Mouse (Mus musculus): ENCODE measurements at regions not wholly inside any gene's neighbourhood (a gene's known extent, or its start where the extent isn't known, plus 50 kb on each side); places are given as distances from the start of the nearest gene placed in this dataset.
A peak's percentile ranks its signal among the peaks of the same experiment; 100 is the strongest.

DNA sequence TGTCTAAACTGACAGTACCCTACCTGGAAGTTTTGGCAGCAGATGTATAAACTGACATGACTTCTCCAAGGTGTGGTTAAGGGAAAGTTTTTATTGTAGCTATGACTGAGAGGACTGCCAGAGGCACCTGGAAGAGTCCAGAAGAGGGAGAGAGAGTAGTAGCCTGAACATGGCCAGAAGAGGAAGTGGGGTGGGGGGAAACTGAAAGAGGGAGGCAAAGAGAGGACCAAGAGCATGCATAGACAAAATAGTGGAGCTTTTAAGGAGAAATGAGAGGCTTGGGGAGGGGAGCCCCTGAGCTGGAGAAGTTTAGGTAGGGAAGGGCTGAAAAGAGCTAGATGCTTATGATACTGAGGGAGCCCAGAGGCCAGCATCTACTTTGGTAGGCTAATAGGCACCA is 255.2 kb upstream of the Id2 start:
- DNase-seq (ENCODE audit: low spot score in 2 of 2): no peak

DNA sequence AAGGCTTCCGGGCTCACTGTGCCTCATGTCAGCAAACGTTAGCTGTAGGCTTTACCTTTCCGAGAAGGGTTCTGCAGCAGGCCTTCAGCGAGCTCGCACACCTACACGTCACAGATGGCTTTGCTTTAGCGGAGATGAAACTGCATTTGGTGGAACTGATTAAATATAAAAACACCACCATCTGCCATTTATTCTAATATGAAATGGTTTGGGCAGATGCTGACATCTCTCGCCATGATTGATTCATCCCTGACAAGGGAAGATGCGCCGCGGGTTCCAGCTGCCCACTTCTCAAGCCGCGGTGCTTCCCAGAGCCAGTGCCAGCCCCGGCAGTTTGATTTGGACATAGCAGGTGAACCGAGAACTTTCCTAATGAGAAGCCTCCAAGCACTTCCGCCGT is 247.4 kb upstream of the Id2 start:
- DNase-seq (ENCODE audit: low spot score in 2 of 2): no peak

DNA sequence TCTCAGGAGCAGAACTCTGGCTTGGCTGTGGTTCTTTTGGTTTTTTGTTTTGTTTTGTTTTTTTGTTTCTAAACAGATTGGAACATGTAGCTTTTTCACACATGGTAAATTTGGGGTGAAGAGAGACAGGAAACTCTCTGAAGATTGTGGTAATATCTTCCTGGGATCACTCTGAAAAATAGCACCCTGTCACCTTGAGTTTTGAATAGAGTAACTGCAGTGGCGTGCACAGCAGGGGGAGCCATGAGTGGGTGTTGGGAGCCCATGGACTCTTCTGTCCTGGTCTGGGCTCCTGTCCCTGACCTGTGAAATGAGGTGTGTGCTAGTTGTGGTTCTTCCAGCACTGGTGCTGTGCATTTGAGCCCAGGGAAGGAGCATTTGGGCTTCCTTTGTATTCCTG is 241.8 kb upstream of the Id2 start:
- DNase-seq (ENCODE audit: low spot score in 2 of 2): peak in 1 of 2 experiments; percentile 3

- DNase-seq (ENCODE audit: low spot score in 2 of 2): no peak
Measured at GRCm38 (mm10) chr12:25335930-25336329, 239.0 kb upstream of the Id2 start.

DNA sequence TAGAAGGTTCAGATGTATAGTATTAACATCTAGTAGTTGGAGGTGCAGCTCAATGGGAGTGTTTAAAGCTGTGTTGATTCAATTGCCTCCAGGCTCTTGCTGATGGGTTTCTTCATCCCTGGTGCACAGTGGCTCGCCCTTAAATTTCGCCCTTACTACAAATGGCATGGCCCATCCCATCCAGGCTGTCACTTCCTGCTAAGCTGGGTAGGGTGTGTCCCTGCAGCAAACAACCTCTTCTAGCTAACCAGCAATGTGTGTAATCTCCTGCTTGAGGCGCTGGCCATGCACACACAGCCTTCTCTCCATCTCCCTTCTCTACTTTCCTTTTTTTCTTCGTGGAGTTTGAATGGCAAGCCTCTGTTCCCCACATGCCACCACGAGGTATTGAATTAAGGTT is 238.1 kb upstream of the Id2 start:
- DNase-seq (ENCODE audit: low spot score in 2 of 2): no peak

GRCm38 (mm10) chr12:25332384-25333035 is 235.6 kb upstream of the Id2 start:
- no peak for DNase-seq (ENCODE audit: low spot score in 2 of 2)

- DNase-seq (ENCODE audit: low spot score in 2 of 2): peak; percentile 30 to 42
Measured at GRCm38 (mm10) chr12:25330004-25330708, 233.2 kb upstream of the Id2 start.

DNA sequence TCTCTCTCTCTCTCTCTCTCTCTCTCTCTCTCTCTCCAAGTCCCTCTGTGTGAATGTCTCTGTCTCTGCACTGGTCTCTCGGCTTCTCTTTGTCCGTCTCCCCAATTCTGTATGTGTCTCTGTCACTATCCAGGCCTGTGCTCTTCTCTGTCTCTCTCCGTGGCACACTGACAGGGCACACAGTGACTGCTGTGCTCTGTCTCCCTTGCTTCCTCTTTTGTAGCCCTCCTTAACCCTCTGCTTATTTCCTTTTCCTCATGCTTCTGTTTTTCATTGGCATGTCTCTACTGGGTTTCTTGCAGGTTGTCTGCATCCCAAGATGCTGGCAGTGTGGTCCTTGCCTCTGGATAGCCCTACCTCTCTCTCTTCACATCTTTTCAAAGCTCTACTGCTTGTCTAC is 229.0 kb upstream of the Id2 start:
- DNase-seq (ENCODE audit: low spot score in 2 of 2): no peak

GRCm38 (mm10) chr12:25323171-25323570 is 226.2 kb upstream of the Id2 start:
- DNase-seq (ENCODE audit: low spot score in 2 of 2): no peak

- no peak for DNase-seq (ENCODE audit: low spot score in 2 of 2)
Measured at GRCm38 (mm10) chr12:25320262-25320767, 223.4 kb upstream of the Id2 start.

- DNase-seq (ENCODE audit: low spot score in 2 of 2): peak; percentile 45 to 63
Measured at GRCm38 (mm10) chr12:25319846-25320245, 222.9 kb upstream of the Id2 start.

DNA sequence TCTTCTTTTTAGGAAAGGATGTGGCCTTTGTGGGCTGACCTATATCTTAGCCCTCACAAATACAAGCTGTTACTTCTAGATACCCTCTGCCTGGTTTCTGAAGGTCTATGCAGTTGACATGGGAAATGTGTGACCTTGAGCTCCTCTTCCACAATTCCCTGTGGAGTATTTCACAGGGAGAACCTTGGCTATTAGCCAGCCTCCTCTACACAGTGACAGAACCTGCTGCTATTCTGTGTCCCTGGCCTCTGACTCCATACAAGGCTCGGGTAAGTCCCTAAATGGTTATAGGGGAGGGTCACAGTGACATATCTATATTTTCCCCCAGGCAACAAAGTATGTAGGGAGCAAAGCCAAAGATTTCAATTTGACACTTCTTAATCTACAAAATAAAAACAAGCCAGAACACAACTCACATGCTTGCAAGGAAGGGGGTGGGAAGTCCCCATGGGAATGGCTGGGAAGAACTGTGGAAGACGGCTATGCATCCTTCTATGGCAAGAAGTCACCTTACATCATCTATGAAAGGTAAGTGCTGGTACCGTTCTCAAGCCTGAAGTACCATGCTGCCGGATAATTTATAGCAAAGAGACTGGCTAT is 221.2 kb upstream of the Id2 start:
- no peak for DNase-seq (ENCODE audit: low spot score in 2 of 2)

DNA sequence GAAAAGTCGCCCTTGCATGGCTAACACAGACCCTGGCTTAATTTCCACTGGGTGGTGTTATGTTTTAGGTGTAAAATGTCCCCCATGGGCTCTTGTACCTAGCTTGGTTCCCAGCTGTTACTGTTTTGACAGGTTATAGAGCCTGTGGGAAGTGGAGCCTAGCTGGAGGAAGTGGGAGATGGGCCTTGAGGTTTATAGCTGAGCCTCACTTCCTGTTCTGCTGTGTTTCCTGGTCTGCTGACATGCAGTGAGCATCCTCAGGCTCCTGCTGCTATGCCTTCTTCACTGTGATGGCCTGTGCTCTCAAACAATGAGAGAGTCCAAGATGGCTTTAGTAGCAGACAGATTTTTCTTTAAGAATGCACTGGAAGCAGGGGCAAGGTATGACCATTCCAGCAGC is 219.0 kb upstream of the Id2 start:
- DNase-seq (ENCODE audit: low spot score in 2 of 2): peak; percentile 44 to 54

DNA sequence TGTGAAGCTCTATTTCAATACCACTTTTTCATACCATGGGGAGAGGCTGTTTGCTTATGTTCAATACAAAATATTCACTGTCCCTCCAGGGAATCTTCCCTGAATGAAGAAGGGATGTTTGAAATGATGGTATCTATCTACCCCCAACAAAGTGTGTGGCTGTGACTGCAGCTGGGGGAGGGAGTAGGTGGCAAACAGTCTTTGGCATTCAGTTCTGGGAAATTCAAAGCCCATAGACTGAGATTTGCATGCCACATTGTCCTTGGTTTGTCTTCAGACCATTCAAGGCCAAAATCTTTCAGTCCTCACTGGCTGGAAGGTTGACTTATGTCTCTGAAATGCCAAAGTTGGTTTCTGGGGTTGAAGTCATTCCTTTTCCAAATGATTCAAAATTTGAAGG is 216.3 kb upstream of the Id2 start:
- DNase-seq (ENCODE audit: low spot score in 2 of 2): no peak

DNA sequence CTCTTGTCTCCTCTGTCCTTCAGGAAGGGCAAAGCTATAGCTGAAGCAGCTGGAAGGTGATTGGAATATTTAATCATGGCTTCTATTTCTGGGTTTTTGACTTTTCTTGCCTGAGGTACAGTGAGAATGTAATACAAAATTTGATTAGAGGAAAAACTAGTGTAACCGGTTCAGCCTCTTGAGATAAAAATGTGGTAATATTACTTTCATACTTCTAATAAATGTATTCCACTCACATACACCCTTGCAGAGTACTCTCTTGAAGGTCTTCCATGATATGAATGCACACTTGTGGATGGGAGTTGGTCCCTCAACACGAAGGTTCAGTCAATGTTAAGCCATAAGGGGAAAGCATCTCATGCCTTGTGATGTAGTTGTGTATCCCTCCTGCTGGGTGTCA is 215.4 kb upstream of the Id2 start:
- no peak for DNase-seq (ENCODE audit: low spot score in 2 of 2)

DNA sequence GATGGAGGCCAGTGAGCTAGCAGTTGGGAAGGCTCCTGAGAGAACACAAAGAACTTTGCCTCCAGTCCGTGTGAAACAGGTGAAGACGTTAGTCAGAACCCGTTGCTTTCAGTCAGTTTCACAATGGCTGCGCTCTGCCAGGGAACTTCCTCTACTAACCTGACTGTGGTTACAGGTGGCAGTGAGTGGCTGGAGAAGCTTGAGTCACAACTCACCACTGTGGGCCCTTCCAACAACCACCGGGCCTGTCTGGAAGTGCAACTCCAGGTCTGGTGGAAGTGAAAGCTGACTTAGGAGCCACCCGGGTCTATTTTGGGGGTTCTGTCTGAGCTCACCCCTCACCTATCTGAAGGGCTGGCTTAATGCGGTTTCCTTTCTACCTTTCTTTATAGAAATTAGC is 214.8 kb upstream of the Id2 start:
- peak; percentile 59 for DNase-seq (ENCODE audit: low spot score in 2 of 2)

DNA sequence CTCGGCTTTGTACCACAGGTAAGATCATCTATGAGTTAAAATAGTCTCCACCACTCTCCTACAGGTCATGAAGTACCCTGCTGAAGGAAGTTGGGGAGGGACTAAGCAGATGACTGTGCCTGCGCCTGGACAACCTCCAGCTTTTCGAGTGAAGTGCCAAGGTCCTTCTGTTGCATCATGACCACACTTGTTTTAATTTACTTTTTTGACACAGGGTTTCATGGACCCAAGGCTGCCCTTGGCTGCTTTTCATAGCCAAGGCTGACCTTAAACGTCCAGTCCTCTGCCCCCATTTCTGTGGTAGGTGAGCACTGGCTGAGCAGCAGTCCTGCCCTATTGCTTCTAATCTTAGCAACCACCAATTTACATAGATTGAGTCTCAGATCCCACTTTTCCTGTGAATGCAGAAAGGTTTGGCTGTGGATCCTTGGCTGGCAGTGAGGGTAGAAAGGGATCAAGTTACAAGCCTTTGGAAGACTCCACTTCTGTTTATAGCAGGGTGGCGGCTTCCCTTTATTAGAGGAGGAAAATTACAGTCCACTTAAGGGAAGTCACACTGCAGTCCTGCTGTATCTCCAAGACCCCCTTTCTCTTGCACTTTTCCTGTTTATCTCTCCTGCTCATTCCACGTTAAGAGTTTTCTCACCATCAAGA is 213.5 kb upstream of the Id2 start:
- DNase-seq (ENCODE audit: low spot score in 2 of 2): no peak

DNA sequence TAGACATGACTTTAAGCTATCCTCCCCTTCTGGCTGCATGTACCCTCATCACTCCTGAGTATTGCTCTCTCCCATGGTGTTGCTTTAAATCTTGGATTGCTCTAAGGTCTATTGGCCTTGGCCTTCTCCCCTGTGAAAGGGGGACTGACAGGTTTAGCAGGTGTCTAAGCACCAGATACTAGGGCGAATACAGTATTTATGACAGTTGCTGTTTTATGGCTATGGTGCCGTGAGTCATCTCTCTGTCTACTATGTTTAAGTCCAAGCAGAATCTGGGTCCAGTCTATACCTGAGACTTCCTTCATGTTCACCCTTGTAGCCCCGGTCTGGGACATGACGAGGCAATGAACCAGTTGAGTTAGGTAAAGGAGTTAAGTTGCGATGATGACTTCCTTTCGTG is 212.3 kb upstream of the Id2 start:
- DNase-seq (ENCODE audit: low spot score in 2 of 2): no peak

GRCm38 (mm10) chr12:25305764-25306653 is 209.1 kb upstream of the Id2 start:
- DNase-seq (ENCODE audit: low spot score in 2 of 2): no peak

- no peak for DNase-seq (ENCODE audit: low spot score in 2 of 2)
Measured at GRCm38 (mm10) chr12:25304820-25305511, 208.0 kb upstream of the Id2 start.

DNA sequence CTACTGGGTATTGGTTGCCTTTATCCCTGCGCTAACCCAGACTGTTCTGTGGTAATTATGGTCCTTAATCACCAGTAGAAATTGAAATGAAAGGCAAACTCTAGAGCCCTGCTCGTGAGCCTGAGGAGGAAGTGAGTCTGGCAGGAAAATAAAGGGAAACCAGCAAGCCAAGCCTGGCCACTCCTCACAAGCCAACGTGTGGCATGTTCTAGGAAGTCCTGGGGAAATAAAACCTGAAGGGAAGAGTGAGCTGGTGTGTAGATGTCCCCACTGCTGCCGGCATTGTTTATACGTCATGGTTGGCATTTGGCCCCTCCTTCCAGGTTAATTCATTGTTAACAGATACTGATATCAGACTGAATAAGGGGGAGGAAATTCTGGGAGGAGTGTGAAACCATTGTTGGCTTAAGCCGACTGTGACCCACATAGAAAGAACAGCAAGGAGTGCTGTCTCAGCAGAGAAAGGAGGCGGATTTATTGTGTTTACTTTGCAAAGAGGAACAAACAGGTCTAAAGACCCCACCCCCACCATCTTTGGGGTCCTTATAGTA is 206.6 kb upstream of the Id2 start:
- no peak for DNase-seq (ENCODE audit: low spot score in 2 of 2)
